Comparison of ENCODE assay signal across 9 mouse cellular contexts in genomic region chr1:157518111-157518523, GRCm38 (mm10). TPM values are rescaled to one million over a fixed set of nuclear protein-coding genes. Genes with fewer than 3 reads are reported as not detected.
A peak's percentile ranks its signal among the peaks of the same experiment; 100 is the strongest.
DNase-seq lines count a peak whose midpoint lies in the region; ATAC-seq lines count a peak whose summit lies in the region.
"Had no signal": no experiment of that assay in that cellular context is flagged by ENCODE, and none has a peak within 500 bp of the region (broad histone marks: within the 10 kb centered on the region; RNA-seq: fewer than 3 reads in every experiment).

No protein-coding gene starts in this region.

- H3K4me2 ChIP-seq in midbrain, embryonic 14.5 days (ENCODE audit: low read length): no peak overlapping the region
- H3K4me2 ChIP-seq in midbrain, embryonic 13.5 days (replicated peaks): no peak overlapping the region
- H3K4me2 ChIP-seq in heart, embryonic 15.5 days: no peak overlapping the region
- H3K4me2 ChIP-seq: liver, embryonic 15.5 days had no signal

- H3K36me3 ChIP-seq in midbrain, embryonic 14.5 days (ENCODE audit: control insufficient read depth, insufficient read depth, low read length): no peaks in the 10 kb centered on the region
- H3K36me3 ChIP-seq in midbrain, embryonic 13.5 days: no peaks in the 10 kb centered on the region
- H3K36me3 ChIP-seq in heart, embryonic 15.5 days: no peaks in the 10 kb centered on the region
- H3K36me3 ChIP-seq: liver, embryonic 15.5 days had no signal

- ATAC-seq in midbrain, embryonic 14.5 days (ENCODE audit: low FRiP score, low TSS enrichment): no peak
- no peak for ATAC-seq in midbrain, embryonic 13.5 days
- no peak; the same call in 1 of the 2 replicates for ATAC-seq in heart, embryonic 15.5 days (replicated peaks; ENCODE audit: insufficient number of reproducible peaks, insufficient read depth, low FRiP score, low read depth)
- ATAC-seq in megakaryocyte progenitor cell, adult 5-6 weeks (replicated peaks; ENCODE audit: poor library complexity): peak; percentile 61

- DNase-seq in midbrain, embryonic 14.5 days: peak; percentile 60
- DNase-seq in cerebellum, adult 9-10 months: peak; percentile 94
- DNase-seq in layer of hippocampus, adult 8-10 months (ENCODE audit: low spot score in 2 of 2): peak; percentile 74 to 81
- DNase-seq in gastrocnemius, adult 18-20 months (ENCODE audit: low spot score): no peak
- no peak for DNase-seq in embryo, embryonic 9.5 days (ENCODE audit: extremely low spot score)

- H3K27ac ChIP-seq in midbrain, embryonic 14.5 days (replicated peaks; ENCODE audit: low read depth, low read length): no peak overlapping the region
- no peak overlapping the region for H3K27ac ChIP-seq in midbrain, embryonic 13.5 days
- 0 out of 2 replicates have a peak overlapping the region, but pooled peaks have one; percentile 3 for H3K27ac ChIP-seq in heart, embryonic 15.5 days
- H3K27ac ChIP-seq: liver, embryonic 15.5 days had no signal

- no peaks in the 10 kb centered on the region for H3K27me3 ChIP-seq in midbrain, embryonic 14.5 days (ENCODE audit: control insufficient read depth, insufficient read depth, low read length)
- H3K27me3 ChIP-seq in midbrain, embryonic 13.5 days: no peaks in the 10 kb centered on the region
- no peaks in the 10 kb centered on the region for H3K27me3 ChIP-seq in heart, embryonic 15.5 days
- H3K27me3 ChIP-seq: liver, embryonic 15.5 days had no signal

- no peaks in the 10 kb centered on the region for H3K4me1 ChIP-seq in midbrain, embryonic 14.5 days (ENCODE audit: control insufficient read depth, insufficient read depth, low read length)
- H3K4me1 ChIP-seq in midbrain, embryonic 13.5 days (replicated peaks): no peaks in the 10 kb centered on the region
- peaks cover 3% of the 10 kb centered on the region; the same call in 1 of the 2 replicates for H3K4me1 ChIP-seq in heart, embryonic 15.5 days (replicated peaks)
- H3K4me1 ChIP-seq: liver, embryonic 15.5 days had no signal

- no peak overlapping the region for H3K9ac ChIP-seq in midbrain, embryonic 14.5 days (replicated peaks; ENCODE audit: low read length)
- H3K9ac ChIP-seq in midbrain, embryonic 13.5 days (replicated peaks): no peak overlapping the region
- no peak overlapping the region for H3K9ac ChIP-seq in heart, embryonic 15.5 days
- H3K9ac ChIP-seq: liver, embryonic 15.5 days had no signal

- no peaks in the 10 kb centered on the region for H3K9me3 ChIP-seq in midbrain, embryonic 14.5 days (ENCODE audit: control insufficient read depth, low read length)
- H3K9me3 ChIP-seq in midbrain, embryonic 13.5 days: no peaks in the 10 kb centered on the region
- no peaks in the 10 kb centered on the region for H3K9me3 ChIP-seq in heart, embryonic 15.5 days (replicated peaks)
- H3K9me3 ChIP-seq: liver, embryonic 15.5 days had no signal

- H3K4me3 ChIP-seq in midbrain, embryonic 14.5 days (replicated peaks; ENCODE audit: low read depth, low read length): no peak overlapping the region
- H3K4me3 ChIP-seq in midbrain, embryonic 13.5 days (replicated peaks): no peak overlapping the region
- no peak overlapping the region for H3K4me3 ChIP-seq in heart, embryonic 15.5 days
- H3K4me3 ChIP-seq: liver, embryonic 15.5 days had no signal

- 56% methylated on average over 4 of the region's 4 CpGs for WGBS in midbrain, embryonic 14.5 days
- WGBS in midbrain, embryonic 13.5 days: 54% methylated on average over 4 of the region's 4 CpGs
- WGBS in heart, embryonic 15.5 days: 37% methylated on average over 4 of the region's 4 CpGs

RNA-seq across cellular contexts. Expression of gene Sec16b, which starts 11.6 kb away (rescaled TPM):
- 0.20 and 0.34 TPM in 2 replicates for polyA plus RNA-seq in midbrain, embryonic 14.5 days (2014; fragmentation: Nextera tagmentation; extraction: Ambion mirVana)
- polyA plus RNA-seq in midbrain, embryonic 13.5 days (2015; fragmentation: Nextera tagmentation; extraction: Ambion mirVana): 0.26 and 0.32 TPM in 2 replicates
- 1.0 and 1.4 TPM in 2 replicates for polyA plus RNA-seq in heart, embryonic 15.5 days (2015; fragmentation: Nextera tagmentation; extraction: Ambion mirVana)
- total RNA-seq in layer of hippocampus, adult 8-10 months (2022): under 1 TPM; 0.31 to 0.54 (median 0.41) TPM
- 0.93 and 1.2 TPM in 2 replicates for total RNA-seq in megakaryocyte progenitor cell, adult 5-6 weeks (2015)
- 0.17 and 0.54 TPM in 2 replicates for total RNA-seq in megakaryocyte progenitor cell, adult 5-6 weeks (2017)
- under 1 TPM; 0.52 to 0.66 TPM for total RNA-seq in gastrocnemius, adult 18-20 months (2021)

RNA-seq across cellular contexts. Expression of gene Cryzl2, which starts 59.7 kb away (rescaled TPM):
- polyA plus RNA-seq in midbrain, embryonic 14.5 days (2014; fragmentation: Nextera tagmentation; extraction: Ambion mirVana): 6.2 and 7.6 TPM in 2 replicates
- polyA plus RNA-seq in midbrain, embryonic 13.5 days (2015; fragmentation: Nextera tagmentation; extraction: Ambion mirVana): 6.0 and 7.4 TPM in 2 replicates
- polyA plus RNA-seq in heart, embryonic 15.5 days (2015; fragmentation: Nextera tagmentation; extraction: Ambion mirVana): 27.1 and 30.5 TPM in 2 replicates
- 10 to 100 TPM in 2 of 4 experiments, 1 to 10 TPM in 2; 5.0 to 12.2 (median 9.4) TPM for total RNA-seq in layer of hippocampus, adult 8-10 months (2022)
- total RNA-seq in megakaryocyte progenitor cell, adult 5-6 weeks (2015): 27.4 and 29.2 TPM in 2 replicates
- 12.2 and 18.6 TPM in 2 replicates for total RNA-seq in megakaryocyte progenitor cell, adult 5-6 weeks (2017)
- under 1 TPM; 0.43 to 0.76 TPM for total RNA-seq in gastrocnemius, adult 18-20 months (2021)

Comparison
In these comparisons a context has a peak if more than half of its experiments do, and no peak if none do; other contexts are left out.
1. DNase-seq: peak in midbrain, embryonic 14.5 days (single experiment), cerebellum, adult 9-10 months (single experiment) and layer of hippocampus, adult 8-10 months (2 of 2); none in gastrocnemius, adult 18-20 months (single experiment) and embryo, embryonic 9.5 days (single experiment).